Mouse (Mus musculus) kidney, adult 2 months (tissue): ENCODE measurements at regions not wholly inside any gene's neighbourhood (a gene's known extent, or its start where the extent isn't known, plus 50 kb on each side); places are given as distances from the start of the nearest gene placed in this dataset.

Experiments
- CTCF ChIP-seq: fragments of 200-500 bp; conservative IDR thresholded peaks from 2 replicates; pipeline ENCODE4 v1.5.1; 2011; ENCODE audit warnings: low read depth, mild to moderate bottlenecking, control low read depth, low read length, moderate library complexity, mixed read lengths; ENCODE audit not compliant: insufficient read depth, insufficient read length
- POLR2A ChIP-seq: fragments of 200-500 bp; IDR thresholded peaks from one replicate; pipeline ENCODE4 v1.6.1; 2011; ENCODE audit warnings: low read depth, low read length, control low read depth

GRCm38 (mm10) chr3:147824451-147824850 is 972.3 kb downstream of the Ttll7 start:
- TF ChIP-seq POLR2A (no peak), CTCF (no peak)
